Mouse (Mus musculus) CH12.LX (cell line): ENCODE data around the gene Kcnmb3.

ENCODE experiments used
- CTCF ChIP-seq, 2 experiments: IDR thresholded peaks in 1 of 2; conservative IDR thresholded peaks in 1 of 2; 2 replicates each; pipeline ENCODE4 v1.5.1; 2011 to 2012; ENCODE audit warnings: low read depth in 2 of 2, low read length in 2 of 2, improper control_type of control experiment in 1 of 2, inconsistent platforms in 1 of 2, mild to moderate bottlenecking in 1 of 2, moderate library complexity in 1 of 2
- HCFC1 ChIP-seq: IDR thresholded peaks from 2 replicates; pipeline ENCODE4 v1.6.1; 2012; ENCODE audit warnings: low read depth, mild to moderate bottlenecking, inconsistent platforms, low read length, improper control_type of control experiment
- MAZ ChIP-seq: IDR thresholded peaks from 2 replicates; pipeline ENCODE4 v1.6.1; 2012; ENCODE audit warnings: low read depth, mild to moderate bottlenecking, inconsistent platforms, low read length, improper control_type of control experiment, moderate library complexity
- POLR2A ChIP-seq: IDR thresholded peaks from 2 replicates; pipeline ENCODE4 v1.6.1; 2011; ENCODE audit warnings: low read depth, mild to moderate bottlenecking, improper control_type of control experiment, low read length
- USF1 ChIP-seq: IDR thresholded peaks from 2 replicates; pipeline ENCODE4 v1.6.1; 2014; ENCODE audit warnings: low read depth, mild to moderate bottlenecking, inconsistent platforms, low read length, improper control_type of control experiment

GRCm38 (mm10) chr3:32486543-32486942, 5.5 kb downstream of the Kcnmb3 start:
- TF ChIP-seq CTCF (conservative IDR thresholded peaks at IDR 0.05 in 1 of 2, IDR thresholded peaks at IDR 0.05 in 1 of 2; ENCODE audit: low read depth in 2 of 2, low read length in 2 of 2) (no peak), USF1 (no peak), HCFC1 (no peak), MAZ (no peak), POLR2A (no peak)
